Mouse (Mus musculus): ENCODE data around the gene Klhdc4. TPM values are rescaled to one million over a fixed set of nuclear protein-coding genes. Genes with fewer than 3 reads are reported as not detected.

Klhdc4 gene
- polyA plus RNA-seq (2014; fragmentation: Nextera tagmentation; extraction: Ambion mirVana): 35.8 and 38.5 TPM in 2 replicates

DNA sequence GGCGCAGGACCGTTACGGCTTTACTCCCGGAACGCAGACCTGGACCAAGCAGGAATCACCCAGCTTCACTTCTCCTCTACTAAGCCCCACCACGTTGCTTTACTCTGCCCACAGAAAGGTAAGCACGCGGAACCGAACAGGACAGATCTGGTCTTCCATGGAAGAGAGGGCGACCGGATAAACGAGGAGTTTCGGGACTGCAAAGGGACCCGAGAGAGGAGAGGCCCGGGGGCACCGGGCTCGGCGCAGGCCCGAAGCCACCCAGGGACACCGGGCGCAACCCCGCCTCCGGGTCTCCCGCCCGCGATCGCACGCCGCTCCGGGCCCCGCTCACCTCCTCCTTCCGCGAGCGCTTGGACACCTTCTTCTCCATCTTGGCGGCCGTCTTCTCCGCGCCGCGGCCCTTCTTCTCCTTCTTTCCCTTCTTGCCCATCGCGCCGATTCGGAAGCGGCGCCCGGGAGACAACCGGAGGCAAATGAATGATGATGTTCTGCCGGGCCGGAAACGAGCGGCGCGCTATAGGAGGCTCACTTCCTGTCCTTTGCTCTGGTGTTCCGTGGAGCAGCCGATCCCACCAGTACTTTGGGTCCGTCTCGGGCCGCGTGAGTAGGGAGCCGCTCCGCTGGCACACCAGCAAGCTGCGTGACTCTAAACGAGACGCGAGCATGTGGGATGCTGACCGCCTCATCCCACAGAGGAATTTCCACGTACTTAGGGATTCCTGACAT is at the start of gene Klhdc4:
Klhdc4 (minus strand) TSS at position 522 of the 729 bp plus-strand sequence.
- Histone ChIP-seq H3K27ac (ENCODE audit: low read length) (no peak within 1 kb of the TSS), H3K4me2 (replicated peaks; ENCODE audit: low read depth, low read length) (peak within 1 kb of the TSS; percentile 97), H3K36me3 (ENCODE audit: control insufficient read depth, insufficient read depth, low read length) (no peaks in the 10 kb centered on the region), H3K9me3 (ENCODE audit: control insufficient read depth, low read depth, low read length) (no peaks in the 10 kb centered on the region), H3K4me3 (ENCODE audit: low read depth, low read length) (peak within 1 kb of the TSS; percentile 86), H3K4me1 (ENCODE audit: control insufficient read depth, insufficient read depth, low read length) (peaks cover 6% of the 10 kb centered on the region; the same call in 1 of the 2 replicates), H3K27me3 (ENCODE audit: control insufficient read depth, insufficient read depth, low read length) (no peaks in the 10 kb centered on the region), H3K9ac (replicated peaks; ENCODE audit: low read depth, low read length) (peak within 1 kb of the TSS; percentile 82)
- peak; percentile 98 for ATAC-seq (ENCODE audit: insufficient number of reproducible peaks, insufficient read depth, low FRiP score, low read depth)
- under 1% methylated on average over 67 of the region's 68 CpGs for WGBS

- H3K9me3 ChIP-seq (ENCODE audit: control insufficient read depth, low read depth, low read length): no peaks in the 10 kb centered on the region
- no peak overlapping the region for H3K4me3 ChIP-seq (ENCODE audit: low read depth, low read length)
- H3K36me3 ChIP-seq (ENCODE audit: control insufficient read depth, insufficient read depth, low read length): no peaks in the 10 kb centered on the region; the same call in 1 of the 2 replicates
- H3K27me3 ChIP-seq (ENCODE audit: control insufficient read depth, insufficient read depth, low read length): no peaks in the 10 kb centered on the region
- no peak for ATAC-seq (ENCODE audit: insufficient number of reproducible peaks, insufficient read depth, low FRiP score, low read depth)
- 84% methylated on average over 7 of the region's 7 CpGs for WGBS
- H3K4me1 ChIP-seq (ENCODE audit: control insufficient read depth, insufficient read depth, low read length): peaks cover 9% of the 10 kb centered on the region; the same call in 1 of the 2 replicates
- H3K27ac ChIP-seq (ENCODE audit: low read length): no peak overlapping the region
- no peak overlapping the region for H3K9ac ChIP-seq (replicated peaks; ENCODE audit: low read depth, low read length)
- no peak overlapping the region for H3K4me2 ChIP-seq (replicated peaks; ENCODE audit: low read depth, low read length)
These were observed 48.6 kb upstream of the Klhdc4 start for GRCm38 (mm10) chr8:121877828-121878480.

- Histone ChIP-seq H3K9me3 (ENCODE audit: control insufficient read depth, low read depth, low read length) (no peaks in the 10 kb centered on the region), H3K36me3 (ENCODE audit: control insufficient read depth, insufficient read depth, low read length) (no peaks in the 10 kb centered on the region), H3K4me2 (replicated peaks; ENCODE audit: low read depth, low read length) (no peak overlapping the region), H3K4me3 (ENCODE audit: low read depth, low read length) (no peak overlapping the region), H3K9ac (replicated peaks; ENCODE audit: low read depth, low read length) (no peak overlapping the region), H3K4me1 (ENCODE audit: control insufficient read depth, insufficient read depth, low read length) (peaks cover 13% of the 10 kb centered on the region; the same call in 1 of the 2 replicates), H3K27me3 (ENCODE audit: control insufficient read depth, insufficient read depth, low read length) (no peaks in the 10 kb centered on the region), H3K27ac (ENCODE audit: low read length) (no peak overlapping the region)
- no peak for ATAC-seq (ENCODE audit: insufficient number of reproducible peaks, insufficient read depth, low FRiP score, low read depth)
- 60% methylated on average over 5 of the region's 5 CpGs for WGBS
These were observed 47.8 kb upstream of the Klhdc4 start for GRCm38 (mm10) chr8:121877212-121877611.

DNA sequence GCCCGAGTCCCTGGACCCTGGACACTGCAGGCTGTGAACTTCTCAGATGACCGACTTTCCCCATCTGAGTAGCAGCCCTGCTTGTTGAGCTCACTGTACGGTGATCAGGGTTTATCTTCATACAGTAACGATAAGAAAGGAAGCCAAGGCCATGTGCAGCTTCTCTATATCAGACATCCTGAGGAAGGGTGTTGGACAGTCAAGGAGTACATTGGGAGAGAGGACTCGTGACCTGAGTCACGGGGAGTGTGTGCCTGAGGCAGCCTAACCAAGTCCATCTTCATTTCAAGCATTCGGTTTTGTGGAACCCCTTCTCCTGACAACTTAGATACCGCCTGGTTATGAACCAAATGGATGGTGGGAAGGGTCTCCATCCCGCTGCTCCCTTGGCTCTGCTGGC is 46.1 kb upstream of the Klhdc4 start:
- 76% methylated on average over 9 of the region's 9 CpGs for WGBS
- ATAC-seq (ENCODE audit: insufficient number of reproducible peaks, insufficient read depth, low FRiP score, low read depth): no peak
- H3K27ac ChIP-seq (ENCODE audit: low read length): no peak overlapping the region; the same call in 1 of the 2 replicates

DNA sequence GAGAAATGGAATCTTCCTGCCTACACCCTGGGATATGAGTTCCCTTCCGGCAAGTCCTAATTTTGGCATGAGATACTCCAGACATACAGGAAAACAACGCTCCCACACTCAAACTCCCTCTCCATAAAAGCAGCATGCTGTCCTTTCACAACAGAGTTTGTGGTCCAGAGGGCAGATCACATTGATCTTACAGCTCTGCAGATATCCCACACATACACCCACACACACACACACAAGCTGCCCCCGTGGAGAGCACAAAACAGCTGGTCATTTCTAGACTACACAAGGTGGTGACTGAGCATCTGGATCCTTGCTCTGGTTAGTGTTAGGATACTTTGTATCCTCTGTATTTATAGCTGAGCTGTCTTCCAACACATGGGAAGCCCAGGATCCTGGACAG is 45.7 kb upstream of the Klhdc4 start:
- Histone ChIP-seq H3K4me3 (ENCODE audit: low read depth, low read length) (no peak overlapping the region), H3K9ac (replicated peaks; ENCODE audit: low read depth, low read length) (no peak overlapping the region), H3K27me3 (ENCODE audit: control insufficient read depth, insufficient read depth, low read length) (no peaks in the 10 kb centered on the region), H3K4me2 (replicated peaks; ENCODE audit: low read depth, low read length) (no peak overlapping the region), H3K36me3 (ENCODE audit: control insufficient read depth, insufficient read depth, low read length) (no peaks in the 10 kb centered on the region), H3K4me1 (ENCODE audit: control insufficient read depth, insufficient read depth, low read length) (peaks cover 17% of the 10 kb centered on the region; the same call in 1 of the 2 replicates), H3K9me3 (ENCODE audit: control insufficient read depth, low read depth, low read length) (no peaks in the 10 kb centered on the region), H3K27ac (ENCODE audit: low read length) (no peak overlapping the region; the same call in 1 of the 2 replicates)
- WGBS: 54% methylated on average over 3 of the region's 3 CpGs
- ATAC-seq (ENCODE audit: insufficient number of reproducible peaks, insufficient read depth, low FRiP score, low read depth): no peak

More for the DNA sequence above, 46.1 kb upstream of the Klhdc4 start:
- Histone ChIP-seq H3K9ac (replicated peaks; ENCODE audit: low read depth, low read length) (no peak overlapping the region), H3K36me3 (ENCODE audit: control insufficient read depth, insufficient read depth, low read length) (no peaks in the 10 kb centered on the region), H3K4me3 (ENCODE audit: low read depth, low read length) (no peak overlapping the region), H3K4me1 (ENCODE audit: control insufficient read depth, insufficient read depth, low read length) (peaks cover 17% of the 10 kb centered on the region; the same call in 1 of the 2 replicates), H3K4me2 (replicated peaks; ENCODE audit: low read depth, low read length) (no peak overlapping the region), H3K27me3 (ENCODE audit: control insufficient read depth, insufficient read depth, low read length) (no peaks in the 10 kb centered on the region), H3K9me3 (ENCODE audit: control insufficient read depth, low read depth, low read length) (no peaks in the 10 kb centered on the region)

- H3K36me3 ChIP-seq (ENCODE audit: control insufficient read depth, insufficient read depth, low read length): no peaks in the 10 kb centered on the region
- WGBS: 48% methylated on average over 9 of the region's 9 CpGs
- peak overlapping the region; percentile 4; the same call in 1 of the 2 replicates for H3K27ac ChIP-seq (ENCODE audit: low read length)
- H3K4me1 ChIP-seq (ENCODE audit: control insufficient read depth, insufficient read depth, low read length): peaks cover 17% of the 10 kb centered on the region; the same call in 1 of the 2 replicates
- no peaks in the 10 kb centered on the region for H3K27me3 ChIP-seq (ENCODE audit: control insufficient read depth, insufficient read depth, low read length)
- H3K9me3 ChIP-seq (ENCODE audit: control insufficient read depth, low read depth, low read length): no peaks in the 10 kb centered on the region
- peak; percentile 50; the same call in 1 of the 2 replicates for ATAC-seq (ENCODE audit: insufficient number of reproducible peaks, insufficient read depth, low FRiP score, low read depth)
- H3K4me2 ChIP-seq (replicated peaks; ENCODE audit: low read depth, low read length): no peak overlapping the region
- no peak overlapping the region for H3K9ac ChIP-seq (replicated peaks; ENCODE audit: low read depth, low read length)
- H3K4me3 ChIP-seq (ENCODE audit: low read depth, low read length): no peak overlapping the region
These were observed 44.7 kb upstream of the Klhdc4 start for GRCm38 (mm10) chr8:121874031-121874430.

- H3K27ac ChIP-seq (ENCODE audit: low read length): no peak overlapping the region
- H3K4me2 ChIP-seq (replicated peaks; ENCODE audit: low read depth, low read length): 0 out of 2 replicates have a peak overlapping the region, but pooled peaks have one; percentile 6
- H3K9ac ChIP-seq (replicated peaks; ENCODE audit: low read depth, low read length): no peak overlapping the region
- H3K4me1 ChIP-seq (ENCODE audit: control insufficient read depth, insufficient read depth, low read length): peaks cover 17% of the 10 kb centered on the region; the same call in 1 of the 2 replicates
- 25% methylated on average over 10 of the region's 10 CpGs for WGBS
- H3K36me3 ChIP-seq (ENCODE audit: control insufficient read depth, insufficient read depth, low read length): no peaks in the 10 kb centered on the region
- H3K4me3 ChIP-seq (ENCODE audit: low read depth, low read length): no peak overlapping the region
- H3K27me3 ChIP-seq (ENCODE audit: control insufficient read depth, insufficient read depth, low read length): no peaks in the 10 kb centered on the region
- H3K9me3 ChIP-seq (ENCODE audit: control insufficient read depth, low read depth, low read length): no peaks in the 10 kb centered on the region
- ATAC-seq (ENCODE audit: insufficient number of reproducible peaks, insufficient read depth, low FRiP score, low read depth): peak; percentile 56; the same call in 1 of the 2 replicates
These were observed 42.6 kb upstream of the Klhdc4 start for GRCm38 (mm10) chr8:121871833-121872440.

GRCm38 (mm10) chr8:121870190-121870589 is 40.8 kb upstream of the Klhdc4 start:
- 83% methylated on average over 2 of the region's 2 CpGs for whole genome bisulfite sequencing
- H3K9me3 ChIP-seq (ENCODE audit: control insufficient read depth, low read depth, low read length): no peaks in the 10 kb centered on the region
- no peak overlapping the region for H3K4me2 ChIP-seq (replicated peaks; ENCODE audit: low read depth, low read length)
- H3K36me3 ChIP-seq (ENCODE audit: control insufficient read depth, insufficient read depth, low read length): no peaks in the 10 kb centered on the region
- H3K9ac ChIP-seq (replicated peaks; ENCODE audit: low read depth, low read length): no peak overlapping the region
- no peak for ATAC-seq (ENCODE audit: insufficient number of reproducible peaks, insufficient read depth, low FRiP score, low read depth)
- no peak overlapping the region for H3K27ac ChIP-seq (ENCODE audit: low read length)
- H3K4me1 ChIP-seq (ENCODE audit: control insufficient read depth, insufficient read depth, low read length): peaks cover 15% of the 10 kb centered on the region; the same call in 1 of the 2 replicates
- H3K27me3 ChIP-seq (ENCODE audit: control insufficient read depth, insufficient read depth, low read length): no peaks in the 10 kb centered on the region
- no peak overlapping the region for H3K4me3 ChIP-seq (ENCODE audit: low read depth, low read length)

Data from stomach, embryonic 14.5 days (tissue).